Mouse (Mus musculus) heart, embryonic 11.5 days (tissue): Measurements from ENCODE around the gene Slc25a14. TPM values are rescaled to one million over a fixed set of nuclear protein-coding genes. Genes with fewer than 3 reads are reported as not detected.

Experiments
- ATAC-seq: fragments of 200-750 bp; cut with Nextera tagmentation; replicated peaks from 2 replicates; pipeline ENCODE4 v1.8.0; 2017; ENCODE audit warnings: moderate library complexity; ENCODE audit not compliant: insufficient number of reproducible peaks, low FRiP score, low TSS enrichment
- H3K27ac ChIP-seq: fragments of 300-500 bp; sonication (generic); 2 replicates; pipeline ENCODE4 v1.5.1; 2014; ENCODE audit warnings: mild to moderate bottlenecking, low read depth, low read length
- H3K27me3 ChIP-seq: fragments of 300-500 bp; sonication (generic); 2 replicates; pipeline ENCODE4 v1.6.1; 2014; ENCODE audit warnings: mild to moderate bottlenecking, low read length, mixed read lengths; ENCODE audit not compliant: control insufficient read depth, insufficient read depth
- H3K36me3 ChIP-seq: fragments of 300-500 bp; sonication (generic); 2 replicates; pipeline ENCODE4 v1.6.1; 2014; ENCODE audit warnings: mild to moderate bottlenecking, low read length, moderate library complexity, mixed read lengths; ENCODE audit not compliant: control insufficient read depth, insufficient read depth
- H3K4me1 ChIP-seq: fragments of 300-500 bp; sonication (generic); 2 replicates; pipeline ENCODE4 v1.6.1; 2014; ENCODE audit warnings: low read length; ENCODE audit not compliant: control insufficient read depth, insufficient read depth
- H3K4me2 ChIP-seq: fragments of 300-500 bp; sonication (generic); 2 replicates; pipeline ENCODE4 v1.6.1; 2014; ENCODE audit warnings: mild to moderate bottlenecking, moderate library complexity
- H3K4me3 ChIP-seq: fragments of 300-500 bp; sonication (generic); 2 replicates; pipeline ENCODE4 v1.5.1; 2014; ENCODE audit warnings: low read depth, low read length
- H3K9ac ChIP-seq: fragments of 300-500 bp; sonication (generic); 2 replicates; pipeline ENCODE4 v1.6.1; 2014; ENCODE audit warnings: mild to moderate bottlenecking, low read depth, low read length, moderate library complexity
- H3K9me3 ChIP-seq: fragments of 300-500 bp; sonication (generic); replicated peaks from 2 replicates; pipeline ENCODE4 v1.6.1; 2016; ENCODE audit warnings: low read length; ENCODE audit not compliant: control insufficient read depth
- WGBS: fragments of 180-500 bp; shearing (Covaris S2); extraction: QIAGEN DNeasy Blood & Tissue Kit; methylation state at CpG from one replicate; pipeline ENCODE4 v1.1.7; 2014; ENCODE audit not compliant: insufficient replicate concordance; 5-methylcytosine and 5-hydroxymethylcytosine counted together
- polyA plus RNA-seq: library from polyadenylated mRNA; unstranded; fragments of >200 nt; fragmentation: Nextera tagmentation; extraction: Ambion mirVana; gene quantifications from 2 replicates; pipeline ENCODE4 v1.2.1, GENCODE M21; 2014

Gene Slc25a14
- polyA plus RNA-seq, 1 experiment from 2014 or later = 7.8 TPM

DNA sequence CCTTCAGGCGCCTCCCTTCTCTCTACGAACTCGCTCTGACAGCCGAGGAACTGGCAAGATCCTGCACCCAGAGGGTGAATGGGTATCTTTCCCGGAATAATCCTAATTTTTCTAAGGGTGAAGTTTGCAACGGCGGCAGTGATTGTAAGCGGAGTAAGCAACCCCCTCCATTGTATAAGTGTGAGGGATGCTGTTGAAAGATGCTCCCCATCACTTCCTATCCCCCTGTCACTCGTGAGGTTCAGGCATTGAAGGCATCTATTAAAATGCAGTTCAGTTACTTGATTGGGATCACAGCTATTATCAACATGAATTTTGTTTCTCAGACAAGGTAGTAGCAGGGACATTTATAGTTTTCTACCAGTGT lies 824 bp downstream of the Slc25a14 start:
- H3K9ac ChIP-seq = peak overlapping the region; percentile 56
- H3K4me1 ChIP-seq = no peaks in the 10 kb centered on the region
- no peaks in the 10 kb centered on the region for H3K36me3 ChIP-seq
- no peaks in the 10 kb centered on the region for H3K27me3 ChIP-seq
- WGBS = 22% methylated on average over 9 of the region's 9 CpGs
- H3K4me3 ChIP-seq = peak overlapping the region; percentile 60
- H3K4me2 ChIP-seq = peak overlapping the region; percentile 66
- no peak for ATAC-seq
- H3K27ac ChIP-seq = no peak overlapping the region
- no peaks in the 10 kb centered on the region for H3K9me3 ChIP-seq

DNA sequence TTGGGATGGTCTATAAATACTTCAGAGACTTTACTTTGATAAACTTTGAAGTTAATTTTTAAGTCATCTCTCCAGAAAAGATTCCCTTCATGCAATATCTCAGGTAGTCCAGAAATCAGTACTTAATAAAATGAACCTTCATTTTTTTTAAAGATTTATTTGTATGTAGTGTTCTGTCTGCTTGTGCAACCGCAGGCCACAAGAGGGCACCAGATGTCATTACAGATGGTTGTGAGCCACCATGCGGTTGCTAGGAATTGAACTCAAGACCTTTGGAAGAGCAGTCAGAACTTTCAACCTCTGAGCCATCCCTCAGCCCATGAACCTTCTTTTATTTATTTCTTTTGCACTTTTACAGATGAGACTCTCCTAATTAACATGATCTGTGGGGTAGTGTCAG lies 13.8 kb downstream of the Slc25a14 start:
- Histone ChIP-seq H3K9ac (no peak overlapping the region), H3K27me3 (no peaks in the 10 kb centered on the region), H3K9me3 (no peaks in the 10 kb centered on the region), H3K27ac (no peak overlapping the region), H3K4me2 (no peak overlapping the region), H3K4me3 (no peak overlapping the region), H3K36me3 (no peaks in the 10 kb centered on the region), H3K4me1 (no peaks in the 10 kb centered on the region)
- ATAC-seq = no peak
- 55% methylated on average over 2 of the region's 2 CpGs for WGBS

DNA sequence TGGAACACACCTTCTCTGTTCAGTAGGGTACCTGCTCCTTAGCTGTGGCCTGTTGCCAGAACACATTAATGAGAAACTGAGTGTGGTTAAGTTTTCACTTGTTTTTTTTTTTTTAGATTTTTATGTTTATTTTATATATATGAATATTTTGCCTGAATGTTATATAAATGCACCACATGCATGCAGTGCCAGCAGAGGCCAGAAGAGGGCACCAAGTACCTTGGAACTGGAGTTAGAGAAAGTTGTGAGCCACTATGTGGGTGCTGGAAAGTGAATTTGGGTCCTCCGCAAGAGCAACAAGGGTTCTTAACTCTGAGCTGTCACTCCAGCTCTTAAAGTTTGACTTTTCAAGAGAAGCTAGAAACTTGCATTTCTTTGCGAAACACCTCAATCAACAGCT lies 20.9 kb downstream of the Slc25a14 start:
- 86% methylated on average over 2 of the region's 2 CpGs for WGBS
- Histone ChIP-seq H3K4me3 (no peak overlapping the region), H3K4me2 (no peak overlapping the region), H3K27ac (no peak overlapping the region), H3K4me1 (no peaks in the 10 kb centered on the region), H3K9me3 (no peaks in the 10 kb centered on the region), H3K9ac (no peak overlapping the region), H3K27me3 (no peaks in the 10 kb centered on the region), H3K36me3 (no peaks in the 10 kb centered on the region)
- no peak for ATAC-seq

DNA sequence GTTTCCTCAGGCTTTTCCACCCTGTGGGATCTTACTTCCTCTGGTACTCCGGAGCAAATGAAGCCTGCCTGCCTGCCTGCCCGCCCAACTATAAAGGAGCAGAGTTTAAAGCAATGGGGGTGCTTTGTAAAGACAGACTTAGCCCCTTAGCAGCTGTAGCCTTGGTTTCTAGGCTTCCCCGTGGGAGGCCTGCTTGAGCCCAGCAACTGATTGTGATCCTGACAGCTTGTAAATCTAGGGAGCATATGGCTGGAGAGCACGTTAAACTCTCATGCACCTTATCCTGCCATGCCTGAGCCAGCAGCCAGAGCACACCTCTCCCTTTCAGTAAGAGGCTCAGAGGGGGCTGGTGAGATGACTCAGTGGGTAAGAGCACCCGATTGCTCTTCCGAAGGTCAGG lies 43.6 kb downstream of the Slc25a14 start:
- Histone ChIP-seq H3K4me3 (no peak overlapping the region), H3K27me3 (no peaks in the 10 kb centered on the region), H3K27ac (no peak overlapping the region), H3K4me1 (no peaks in the 10 kb centered on the region), H3K4me2 (no peak overlapping the region), H3K9me3 (no peaks in the 10 kb centered on the region), H3K36me3 (no peaks in the 10 kb centered on the region), H3K9ac (no peak overlapping the region)
- ATAC-seq = no peak
- WGBS = 26% methylated on average over 6 of the region's 6 CpGs

DNA sequence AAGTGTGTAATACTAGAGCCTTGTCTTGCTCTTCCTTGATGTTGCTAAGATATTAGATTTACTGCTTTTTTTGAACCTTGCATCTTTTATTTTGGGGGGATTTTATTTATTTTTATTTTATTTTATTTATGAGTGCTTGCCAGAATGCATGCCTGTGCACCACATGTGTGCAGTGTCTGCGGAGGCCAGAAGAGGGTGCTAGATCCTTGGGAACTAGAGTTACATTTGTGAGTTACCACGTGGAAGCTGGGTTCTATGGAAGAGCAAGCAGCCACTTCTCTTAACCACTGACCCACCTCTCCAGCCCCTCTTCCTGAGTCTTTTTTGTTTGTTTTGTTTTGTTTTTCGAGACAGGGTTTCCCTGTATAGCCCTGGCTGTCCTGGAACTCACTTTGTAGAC lies 46.4 kb downstream of the Slc25a14 start:
- Histone ChIP-seq H3K9ac (no peak overlapping the region), H3K27ac (no peak overlapping the region), H3K4me3 (no peak overlapping the region), H3K4me2 (no peak overlapping the region), H3K27me3 (no peaks in the 10 kb centered on the region), H3K36me3 (no peaks in the 10 kb centered on the region), H3K9me3 (no peaks in the 10 kb centered on the region), H3K4me1 (no peaks in the 10 kb centered on the region)
- no peak for ATAC-seq
- WGBS = 50% methylated on average over 3 of the region's 3 CpGs

DNA sequence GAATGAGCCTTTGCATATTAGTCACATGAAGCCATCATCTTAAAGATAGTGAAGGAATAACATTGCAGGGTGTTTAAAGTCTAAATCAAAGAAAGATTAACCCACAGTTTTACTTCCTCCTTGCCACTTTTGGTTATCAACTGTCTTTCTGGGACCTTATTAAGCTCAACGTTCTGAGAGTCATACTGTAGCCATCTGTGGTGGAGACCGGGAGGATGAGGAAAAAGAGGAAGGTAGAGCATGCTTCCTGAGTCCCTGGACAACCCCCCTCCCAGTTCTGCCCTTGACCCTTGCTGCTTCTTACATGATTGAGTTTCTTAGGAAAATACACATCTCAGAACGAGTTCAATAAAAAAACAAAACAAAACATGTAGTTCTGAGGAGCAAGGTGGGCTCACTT lies 48.5 kb downstream of the Slc25a14 start:
- no peak overlapping the region for H3K27ac ChIP-seq
- WGBS = 51% methylated on average over 3 of the region's 3 CpGs
- H3K4me1 ChIP-seq = no peaks in the 10 kb centered on the region
- ATAC-seq = no peak
- no peaks in the 10 kb centered on the region for H3K36me3 ChIP-seq
- H3K4me3 ChIP-seq = no peak overlapping the region
- H3K9ac ChIP-seq = no peak overlapping the region
- no peaks in the 10 kb centered on the region for H3K9me3 ChIP-seq
- H3K27me3 ChIP-seq = no peaks in the 10 kb centered on the region
- H3K4me2 ChIP-seq = no peak overlapping the region

DNA sequence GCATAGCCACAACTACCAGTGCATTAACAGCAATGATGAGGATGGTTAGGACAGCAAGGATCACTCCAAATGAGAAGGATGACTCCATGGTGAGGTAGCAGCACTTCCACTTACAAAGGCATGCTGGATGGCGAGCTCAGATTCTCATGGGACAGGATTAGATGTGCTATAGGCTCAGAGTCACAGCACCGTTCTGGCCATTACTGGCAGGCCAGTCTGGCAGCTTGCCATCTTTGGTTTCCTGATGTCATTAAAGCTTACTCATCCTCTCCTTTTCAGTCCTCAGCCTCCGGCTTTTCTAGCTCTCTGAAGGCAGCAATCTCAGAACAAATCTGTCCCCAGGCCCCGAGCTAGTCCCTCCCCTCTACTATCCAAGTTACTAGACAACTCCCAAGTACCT lies 51.0 kb downstream of the Slc25a14 start, which contains the start of gene Gpr119:
TSS of gene Gpr119 (minus strand) at position 308 of the 400 bp plus-strand sequence.
- H3K9me3 ChIP-seq = no peaks in the 10 kb centered on the region
- no peaks in the 10 kb centered on the region for H3K27me3 ChIP-seq
- 51% methylated on average over 4 of the region's 4 CpGs for WGBS
- H3K9ac ChIP-seq = no peak within 1 kb of the TSS
- H3K36me3 ChIP-seq = no peaks in the 10 kb centered on the region
- ATAC-seq = no peak
- H3K4me2 ChIP-seq = no peak within 1 kb of the TSS
- no peaks in the 10 kb centered on the region for H3K4me1 ChIP-seq
- H3K4me3 ChIP-seq = no peak within 1 kb of the TSS
- H3K27ac ChIP-seq = no peak within 1 kb of the TSS

DNA sequence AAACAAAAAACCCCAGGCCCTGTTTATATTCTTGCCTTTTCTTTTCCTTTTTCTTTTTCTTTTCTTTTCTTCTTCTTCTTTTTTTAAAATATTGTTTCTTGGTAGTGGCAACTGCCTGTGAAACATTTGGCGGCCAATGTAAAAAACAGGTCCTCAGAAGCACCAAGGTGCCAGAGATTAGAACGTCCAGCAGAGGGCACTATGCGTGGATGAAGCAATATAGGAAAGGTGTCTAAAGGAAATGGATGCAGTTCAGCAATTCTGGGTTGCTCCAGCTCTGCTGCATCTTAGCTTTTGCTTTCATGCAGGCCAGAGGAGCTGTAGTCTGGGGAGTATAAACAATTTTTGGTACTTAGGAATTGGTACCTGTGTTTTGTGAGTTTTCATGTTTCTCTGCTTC lies 60.2 kb downstream of the Slc25a14 start:
- no peaks in the 10 kb centered on the region for H3K4me1 ChIP-seq

DNA sequence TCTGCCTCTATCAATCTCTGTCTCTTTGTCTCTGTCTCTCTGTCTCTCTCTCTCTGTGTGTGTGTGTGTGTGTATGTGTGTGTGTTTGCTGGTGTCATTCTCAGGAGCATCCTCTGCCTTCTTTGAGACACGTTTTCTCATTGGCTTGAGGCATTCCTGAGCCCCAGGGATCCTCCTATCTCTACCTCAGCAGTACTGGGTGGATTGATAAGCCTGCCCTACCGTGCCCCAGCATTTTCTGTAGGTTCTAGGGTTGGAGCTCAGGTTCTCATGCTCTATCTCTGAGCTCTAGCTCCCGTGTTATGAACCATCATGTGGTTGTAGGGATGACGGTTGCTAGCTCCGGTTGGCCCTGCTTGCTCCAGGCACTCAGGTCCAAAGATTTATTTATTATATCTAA lies 60.6 kb downstream of the Slc25a14 start:
- H3K4me3 ChIP-seq = no peak overlapping the region
- no peak overlapping the region for H3K4me2 ChIP-seq
- no peak overlapping the region for H3K27ac ChIP-seq
- WGBS = 57% methylated on average over 5 of the region's 5 CpGs
- H3K27me3 ChIP-seq = no peaks in the 10 kb centered on the region
- no peaks in the 10 kb centered on the region for H3K4me1 ChIP-seq
- no peak for ATAC-seq
- H3K9me3 ChIP-seq = no peaks in the 10 kb centered on the region
- H3K9ac ChIP-seq = no peak overlapping the region
- H3K36me3 ChIP-seq = no peaks in the 10 kb centered on the region

More for the DNA sequence above, 60.2 kb downstream of the Slc25a14 start:
- ATAC-seq = no peak
- Histone ChIP-seq H3K4me3 (no peak overlapping the region), H3K4me2 (no peak overlapping the region), H3K27ac (no peak overlapping the region), H3K9me3 (no peaks in the 10 kb centered on the region), H3K36me3 (no peaks in the 10 kb centered on the region), H3K9ac (no peak overlapping the region), H3K27me3 (no peaks in the 10 kb centered on the region)
- 18% methylated on average over 3 of the region's 3 CpGs for WGBS
